Mouse (Mus musculus) left cerebral cortex, adult 18-20 months (tissue): ENCODE measurements around the gene Csnk1e. TPM values are rescaled to one million over a fixed set of nuclear protein-coding genes. Genes with fewer than 3 reads are reported as not detected.

Experiments used
- DNase-seq, 2 experiments: peaks; one replicate each; pipeline ENCODE4 v3.0.0; 2021 to 2022; ENCODE audit warnings: low spot score in 2 of 2, mixed read lengths in 1 of 2
- total RNA-seq, 2 experiments: library from RNA; stranded (reverse); gene quantifications; 2 replicates each; pipeline ENCODE4 v1.2.3; 2021

Csnk1e gene
- total RNA-seq, 2 experiments from 2014 or later = 135 to 149 TPM

GRCm38 (mm10) chr15:79445786-79446654 lies 9.3 kb downstream of the Csnk1e start:
- no peak for DNase-seq

GRCm38 (mm10) chr15:79443856-79444410 lies 11.4 kb downstream of the Csnk1e start:
- DNase-seq = peak; percentile 60 to 69

GRCm38 (mm10) chr15:79442961-79443518 lies 12.3 kb downstream of the Csnk1e start:
- DNase-seq = no peak

GRCm38 (mm10) chr15:79442257-79442611 lies 13.1 kb downstream of the Csnk1e start:
- no peak for DNase-seq

- peak; percentile 82 to 89 for DNase-seq
Observed at GRCm38 (mm10) chr15:79441331-79442256, 13.8 kb downstream of the Csnk1e start.

- DNase-seq = no peak
Observed at GRCm38 (mm10) chr15:79440651-79441330, 14.6 kb downstream of the Csnk1e start.

GRCm38 (mm10) chr15:79440223-79440622 lies 15.1 kb downstream of the Csnk1e start:
- peak; percentile 61 to 62 for DNase-seq

- DNase-seq = no peak
Observed at GRCm38 (mm10) chr15:79439386-79439785, 16.0 kb downstream of the Csnk1e start.

GRCm38 (mm10) chr15:79438816-79439215 lies 16.6 kb downstream of the Csnk1e start:
- no peak for DNase-seq

- DNase-seq = no peak
Observed at GRCm38 (mm10) chr15:79438209-79438810, 17.1 kb downstream of the Csnk1e start.

GRCm38 (mm10) chr15:79437541-79438208 lies 17.7 kb downstream of the Csnk1e start:
- no peak for DNase-seq

- DNase-seq = no peak
Observed at GRCm38 (mm10) chr15:79436481-79436921, 18.9 kb downstream of the Csnk1e start.

- DNase-seq = no peak
Observed at GRCm38 (mm10) chr15:79435191-79435671, 20.1 kb downstream of the Csnk1e start.

- DNase-seq = peak; percentile 37 to 70
Observed at GRCm38 (mm10) chr15:79432892-79433291, 22.5 kb downstream of the Csnk1e start.

- peak; percentile 29 to 51 for DNase-seq
Observed at GRCm38 (mm10) chr15:79432328-79432727, 23.0 kb downstream of the Csnk1e start.

GRCm38 (mm10) chr15:79431925-79432324 lies 23.4 kb downstream of the Csnk1e start:
- DNase-seq = no peak

- no peak for DNase-seq
Observed at GRCm38 (mm10) chr15:79430461-79431000, 24.8 kb downstream of the Csnk1e start.

- DNase-seq = no peak
Observed at GRCm38 (mm10) chr15:79429994-79430393, 25.4 kb downstream of the Csnk1e start.

GRCm38 (mm10) chr15:79429527-79429926 lies 25.8 kb downstream of the Csnk1e start:
- DNase-seq = no peak
